Mouse (Mus musculus) forebrain, embryonic 12.5 days (tissue): ENCODE measurements around the gene Daglb. TPM values are rescaled to one million over a fixed set of nuclear protein-coding genes. Genes with fewer than 3 reads are reported as not detected.
A peak's percentile ranks its signal among the peaks of the same experiment; 100 is the strongest.

ENCODE experiments used
- ATAC-seq: fragments of 200-750 bp; cut with Nextera tagmentation; 2 replicates; pipeline ENCODE4 v1.8.0; 2017; ENCODE audit warnings: moderate TSS enrichment; ENCODE audit not compliant: low FRiP score
- H3K27ac ChIP-seq: fragments of 300-500 bp; sonication (generic); 2 replicates; pipeline ENCODE4 v1.5.1; 2016; ENCODE audit warnings: mild to moderate bottlenecking
- H3K27me3 ChIP-seq: fragments of 300-500 bp; sonication (generic); 2 replicates; pipeline ENCODE4 v1.6.1; 2016; ENCODE audit warnings: mild to moderate bottlenecking
- H3K36me3 ChIP-seq: fragments of 300-500 bp; sonication (generic); replicated peaks from 2 replicates; pipeline ENCODE4 v1.6.1; 2016; ENCODE audit warnings: mild to moderate bottlenecking
- H3K4me1 ChIP-seq: fragments of 300-500 bp; sonication (generic); 2 replicates; pipeline ENCODE4 v1.6.1; 2016
- H3K4me2 ChIP-seq: fragments of 300-500 bp; sonication (generic); 2 replicates; pipeline ENCODE4 v1.6.1; 2016; ENCODE audit warnings: mild to moderate bottlenecking, moderate library complexity
- H3K4me3 ChIP-seq: fragments of 300-500 bp; sonication (generic); replicated peaks from 2 replicates; pipeline ENCODE4 v1.5.1; 2016; ENCODE audit warnings: mild to moderate bottlenecking
- H3K9ac ChIP-seq: fragments of 300-500 bp; sonication (generic); 2 replicates; pipeline ENCODE4 v1.6.1; 2016; ENCODE audit warnings: mild to moderate bottlenecking
- H3K9me3 ChIP-seq: fragments of 300-500 bp; sonication (generic); 2 replicates; pipeline ENCODE4 v1.6.1; 2016
- WGBS: fragments of 180-500 bp; shearing (Covaris S2); methylation state at CpG from one replicate; pipeline ENCODE4 v1.1.7; 2016; 5-methylcytosine and 5-hydroxymethylcytosine counted together
- polyA plus RNA-seq: library from polyadenylated mRNA; unstranded; fragments of >200 nt; fragmentation: Nextera tagmentation; extraction: Ambion mirVana; gene quantifications from 2 replicates; pipeline ENCODE4 v1.2.1, GENCODE M21; 2016

Daglb gene
- 13.0 and 13.8 TPM in 2 replicates for polyA plus RNA-seq

GRCm38 (mm10) chr5:143464100-143464756 is at the start of gene Daglb:
TSS of gene Daglb (plus strand) at chr5:143464584.
- H3K9me3 ChIP-seq: no peaks in the 10 kb centered on the region
- no peaks in the 10 kb centered on the region for H3K27me3 ChIP-seq
- H3K27ac ChIP-seq: peak within 1 kb of the TSS; percentile 6; the same call in 1 of the 2 replicates
- H3K4me1 ChIP-seq: peaks cover 19% of the 10 kb centered on the region
- peak; percentile 96 for ATAC-seq
- peak within 1 kb of the TSS; percentile 75 for H3K4me3 ChIP-seq
- peaks cover 19% of the 10 kb centered on the region for H3K36me3 ChIP-seq
- H3K4me2 ChIP-seq: peak within 1 kb of the TSS; percentile 85
- H3K9ac ChIP-seq: peak within 1 kb of the TSS; percentile 76
- 2% methylated on average over 43 of the region's 43 CpGs for WGBS

GRCm38 (mm10) chr5:143421484-143421883 is 42.9 kb upstream of the Daglb start:
- Histone ChIP-seq H3K36me3 (peaks cover 50% of the 10 kb centered on the region), H3K27ac (no peak overlapping the region), H3K9me3 (0 out of 2 replicates have a peak, but pooled peaks cover 4% of the 10 kb centered on the region), H3K4me2 (no peak overlapping the region), H3K4me3 (no peak overlapping the region), H3K27me3 (no peaks in the 10 kb centered on the region), H3K9ac (no peak overlapping the region), H3K4me1 (no peaks in the 10 kb centered on the region)
- no peak for ATAC-seq
- WGBS: 86% methylated on average over 4 of the region's 4 CpGs

- no peaks in the 10 kb centered on the region for H3K4me1 ChIP-seq
- no peaks in the 10 kb centered on the region for H3K9me3 ChIP-seq
- ATAC-seq: no peak
- no peak overlapping the region for H3K4me3 ChIP-seq
- no peak overlapping the region for H3K4me2 ChIP-seq
- H3K27ac ChIP-seq: no peak overlapping the region
- no peak overlapping the region for H3K9ac ChIP-seq
- 85% methylated on average over 4 of the region's 4 CpGs for WGBS
- H3K27me3 ChIP-seq: no peaks in the 10 kb centered on the region
- peaks cover 35% of the 10 kb centered on the region for H3K36me3 ChIP-seq
Measured at GRCm38 (mm10) chr5:143422990-143423389, 41.4 kb upstream of the Daglb start.

GRCm38 (mm10) chr5:143423899-143424519 is 40.4 kb upstream of the Daglb start:
- no peak for ATAC-seq
- H3K27me3 ChIP-seq: no peaks in the 10 kb centered on the region
- WGBS: 34% methylated on average over 6 of the region's 6 CpGs

GRCm38 (mm10) chr5:143434421-143434820 is 30.0 kb upstream of the Daglb start:
- ATAC-seq: no peak
- H3K27me3 ChIP-seq: no peaks in the 10 kb centered on the region
- H3K27ac ChIP-seq: no peak overlapping the region
- no peak overlapping the region for H3K9ac ChIP-seq
- 14% methylated on average over 4 of the region's 4 CpGs for WGBS
- H3K9me3 ChIP-seq: no peaks in the 10 kb centered on the region
- no peak overlapping the region for H3K4me3 ChIP-seq
- no peaks in the 10 kb centered on the region for H3K36me3 ChIP-seq
- no peaks in the 10 kb centered on the region for H3K4me1 ChIP-seq
- no peak overlapping the region for H3K4me2 ChIP-seq

More at GRCm38 (mm10) chr5:143423899-143424519, 40.4 kb upstream of the Daglb start:
- no peak overlapping the region for H3K9ac ChIP-seq
- no peak overlapping the region for H3K4me3 ChIP-seq
- no peak overlapping the region for H3K4me2 ChIP-seq
- no peaks in the 10 kb centered on the region for H3K9me3 ChIP-seq
- no peaks in the 10 kb centered on the region for H3K4me1 ChIP-seq
- H3K27ac ChIP-seq: no peak overlapping the region
- H3K36me3 ChIP-seq: peaks cover 25% of the 10 kb centered on the region

- H3K27me3 ChIP-seq: no peaks in the 10 kb centered on the region
- no peaks in the 10 kb centered on the region for H3K36me3 ChIP-seq
- no peak for ATAC-seq
- H3K27ac ChIP-seq: no peak overlapping the region
- no peaks in the 10 kb centered on the region for H3K9me3 ChIP-seq
- H3K4me2 ChIP-seq: no peak overlapping the region
- no peaks in the 10 kb centered on the region for H3K4me1 ChIP-seq
- H3K9ac ChIP-seq: no peak overlapping the region
- H3K4me3 ChIP-seq: no peak overlapping the region
- 73% methylated on average over 3 of the region's 3 CpGs for WGBS
Measured at GRCm38 (mm10) chr5:143441298-143441697, 23.1 kb upstream of the Daglb start.

GRCm38 (mm10) chr5:143441753-143442152 is 22.6 kb upstream of the Daglb start:
- WGBS: 84% methylated on average over 12 of the region's 12 CpGs
- Histone ChIP-seq H3K4me2 (no peak overlapping the region), H3K27ac (no peak overlapping the region), H3K27me3 (no peaks in the 10 kb centered on the region), H3K4me1 (no peaks in the 10 kb centered on the region), H3K36me3 (no peaks in the 10 kb centered on the region), H3K4me3 (no peak overlapping the region), H3K9me3 (no peaks in the 10 kb centered on the region), H3K9ac (no peak overlapping the region)
- no peak for ATAC-seq

GRCm38 (mm10) chr5:143463671-143464070 is 713 bp upstream of the Daglb start:
- ATAC-seq: no peak
- Histone ChIP-seq H3K27ac (no peak overlapping the region), H3K4me1 (peaks cover 19% of the 10 kb centered on the region), H3K9ac (peak overlapping the region; percentile 76), H3K4me2 (peak overlapping the region; percentile 85), H3K4me3 (peak overlapping the region; percentile 75), H3K36me3 (peaks cover 16% of the 10 kb centered on the region), H3K9me3 (no peaks in the 10 kb centered on the region), H3K27me3 (no peaks in the 10 kb centered on the region)
- WGBS: 79% methylated on average over 11 of the region's 11 CpGs

- Histone ChIP-seq H3K9me3 (no peaks in the 10 kb centered on the region), H3K4me1 (peaks cover 19% of the 10 kb centered on the region), H3K4me3 (peak overlapping the region; percentile 75), H3K27me3 (no peaks in the 10 kb centered on the region), H3K4me2 (peak overlapping the region; percentile 85), H3K36me3 (peaks cover 24% of the 10 kb centered on the region), H3K9ac (peak overlapping the region; percentile 76), H3K27ac (no peak overlapping the region)
- ATAC-seq: no peak; the same call in 1 of the 2 replicates
- WGBS: under 1% methylated on average over 20 of the region's 20 CpGs
Measured at GRCm38 (mm10) chr5:143464757-143465118, 354 bp downstream of the Daglb start.

GRCm38 (mm10) chr5:143465156-143466085 is 1.0 kb downstream of the Daglb start:
- Histone ChIP-seq H3K4me3 (peak overlapping the region; percentile 75), H3K27me3 (no peaks in the 10 kb centered on the region), H3K9me3 (no peaks in the 10 kb centered on the region), H3K4me1 (peaks cover 19% of the 10 kb centered on the region), H3K9ac (peak overlapping the region; percentile 76), H3K27ac (no peak overlapping the region), H3K4me2 (peak overlapping the region; percentile 85), H3K36me3 (peaks cover 28% of the 10 kb centered on the region)
- no peak for ATAC-seq
- WGBS: 37% methylated on average over 23 of the region's 23 CpGs

GRCm38 (mm10) chr5:143466891-143467669 is 2.7 kb downstream of the Daglb start:
- Histone ChIP-seq H3K9me3 (no peaks in the 10 kb centered on the region), H3K4me2 (no peak overlapping the region), H3K4me3 (no peak overlapping the region), H3K9ac (no peak overlapping the region), H3K27me3 (no peaks in the 10 kb centered on the region), H3K36me3 (peaks cover 38% of the 10 kb centered on the region), H3K4me1 (peaks cover 19% of the 10 kb centered on the region), H3K27ac (no peak overlapping the region)
- ATAC-seq: no peak
- WGBS: 94% methylated on average over 23 of the region's 23 CpGs
